Mouse (Mus musculus) heart, embryonic 14.5 days (tissue): ENCODE results near the gene Tmem81. TPM values are rescaled to one million over a fixed set of nuclear protein-coding genes. Genes with fewer than 3 reads are reported as not detected.

Experiments used
- ATAC-seq: fragments of 200-750 bp; cut with Nextera tagmentation; 2 replicates; pipeline ENCODE4 v1.8.0; 2017; ENCODE audit warnings: low read depth, moderate TSS enrichment; ENCODE audit not compliant: insufficient number of reproducible peaks, insufficient read depth, low FRiP score
- H3K27ac ChIP-seq, 2 experiments: fragments of 200-500 bp in 1 of 2; fragments of 300-500 bp in 1 of 2; sonication (generic) in 1 of 2; replicated peaks in 1 of 2; 2 replicates each; pipeline ENCODE4 v1.5.1; 2012 to 2014; ENCODE audit warnings: low read depth in 2 of 2, low read length in 2 of 2, control low read depth in 1 of 2, mild to moderate bottlenecking in 1 of 2, mixed read lengths in 1 of 2; ENCODE audit not compliant: control insufficient read depth in 1 of 2, insufficient read depth in 1 of 2
- H3K27me3 ChIP-seq: fragments of 300-500 bp; sonication (generic); 2 replicates; pipeline ENCODE4 v1.6.1; 2014; ENCODE audit warnings: mild to moderate bottlenecking, low read length, control low read depth; ENCODE audit not compliant: control insufficient read depth, insufficient read depth
- H3K36me3 ChIP-seq: fragments of 300-500 bp; sonication (generic); 2 replicates; pipeline ENCODE4 v1.6.1; 2014; ENCODE audit warnings: mild to moderate bottlenecking, control low read depth, low read length, mixed read lengths; ENCODE audit not compliant: control insufficient read depth, insufficient read depth
- H3K4me1 ChIP-seq, 2 experiments: fragments of 200-500 bp in 1 of 2; fragments of 300-500 bp in 1 of 2; sonication (generic) in 1 of 2; 2 replicates each; pipeline ENCODE4 v1.6.1; 2012 to 2014; ENCODE audit warnings: low read length in 2 of 2, control low read depth in 1 of 2, mixed read lengths in 1 of 2; ENCODE audit not compliant: control insufficient read depth in 2 of 2, insufficient read depth in 2 of 2
- H3K4me2 ChIP-seq: fragments of 300-500 bp; sonication (generic); 2 replicates; pipeline ENCODE4 v1.6.1; 2014; ENCODE audit warnings: mild to moderate bottlenecking, low read length
- H3K4me3 ChIP-seq, 2 experiments: fragments of 200-500 bp in 1 of 2; fragments of 300-500 bp in 1 of 2; sonication (generic) in 1 of 2; 2 replicates each; pipeline ENCODE4 v1.5.1; 2012 to 2014; ENCODE audit warnings: low read length in 2 of 2, mild to moderate bottlenecking in 2 of 2, control low read depth in 1 of 2, low read depth in 1 of 2, moderate library complexity in 1 of 2; ENCODE audit not compliant: control insufficient read depth in 1 of 2, insufficient read depth in 1 of 2
- H3K9ac ChIP-seq: fragments of 300-500 bp; sonication (generic); 2 replicates; pipeline ENCODE4 v1.6.1; 2014; ENCODE audit warnings: mild to moderate bottlenecking, low read length
- H3K9me3 ChIP-seq: fragments of 300-500 bp; sonication (generic); 2 replicates; pipeline ENCODE4 v1.6.1; 2016; ENCODE audit warnings: low read length, control low read depth; ENCODE audit not compliant: control insufficient read depth
- WGBS: fragments of 180-500 bp; shearing (Covaris S2); extraction: QIAGEN DNeasy Blood & Tissue Kit; methylation state at CpG from one replicate; pipeline ENCODE4 v1.1.7; 2014; 5-methylcytosine and 5-hydroxymethylcytosine counted together
- polyA plus RNA-seq: library from polyadenylated mRNA; unstranded; fragments of >200 nt; fragmentation: Nextera tagmentation; extraction: Ambion mirVana; gene quantifications from 2 replicates; pipeline ENCODE4 v1.2.1, GENCODE M21; 2014

Gene Tmem81
- polyA plus RNA-seq, 1 experiment from 2014 or later = 1.1 TPM

DNA sequence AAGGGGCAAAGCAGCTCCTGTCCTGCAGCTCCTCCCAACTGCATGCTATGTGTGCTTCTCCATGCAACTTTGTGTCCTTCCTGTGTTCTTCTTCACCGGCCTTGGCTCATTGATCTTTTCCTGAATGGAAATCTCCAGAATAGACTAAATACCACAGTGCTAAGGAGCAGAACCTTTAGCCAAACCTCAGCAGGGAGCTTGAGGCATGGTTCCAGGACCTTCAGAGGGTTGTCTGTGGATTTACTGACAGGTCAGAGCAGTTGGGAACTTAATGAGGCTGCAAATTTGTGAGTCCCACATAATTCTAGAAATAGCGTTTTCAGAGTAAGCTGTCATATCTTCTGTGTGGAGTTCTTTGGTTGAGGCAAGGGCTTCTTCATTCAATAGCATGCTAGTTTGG lies 5.5 kb upstream of the Tmem81 start:
- 86% methylated on average over 2 of the region's 2 CpGs for WGBS
- no peaks in the 10 kb centered on the region for H3K27me3 ChIP-seq
- H3K9me3 ChIP-seq = no peaks in the 10 kb centered on the region
- H3K27ac ChIP-seq = no peak overlapping the region
- no peak overlapping the region for H3K4me2 ChIP-seq
- no peak overlapping the region for H3K4me3 ChIP-seq
- H3K4me1 ChIP-seq = no peaks in the 10 kb centered on the region
- H3K36me3 ChIP-seq = peaks cover 98% of the 10 kb centered on the region
- no peak for ATAC-seq
- no peak overlapping the region for H3K9ac ChIP-seq

DNA sequence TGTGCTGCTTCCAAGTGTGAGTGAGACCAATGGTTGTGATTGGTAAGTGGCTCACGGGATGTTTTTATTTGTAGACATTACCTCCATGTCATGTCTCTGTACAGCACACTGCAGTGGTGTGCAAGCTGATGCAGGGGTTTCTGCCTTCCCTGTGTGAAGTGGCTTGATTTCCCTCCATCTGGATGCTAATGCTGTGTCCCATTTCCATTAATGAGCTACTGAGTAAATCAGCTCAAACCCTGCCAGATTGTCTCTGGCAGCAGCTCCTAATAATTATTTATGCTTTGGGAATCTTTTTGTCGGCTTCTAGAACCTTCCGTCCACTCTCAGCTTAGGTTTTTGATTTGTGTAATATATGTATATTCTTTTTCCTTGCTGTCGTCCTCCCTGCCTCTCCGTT lies 875 bp upstream of the Tmem81 start:
- Histone ChIP-seq H3K4me3 (no peak overlapping the region), H3K4me2 (no peak overlapping the region), H3K9me3 (no peaks in the 10 kb centered on the region), H3K9ac (no peak overlapping the region), H3K36me3 (peaks cover 81% of the 10 kb centered on the region), H3K27ac (no peak overlapping the region), H3K4me1 (no peaks in the 10 kb centered on the region), H3K27me3 (no peaks in the 10 kb centered on the region)
- no peak for ATAC-seq
- 90% methylated on average over 5 of the region's 5 CpGs for WGBS

DNA sequence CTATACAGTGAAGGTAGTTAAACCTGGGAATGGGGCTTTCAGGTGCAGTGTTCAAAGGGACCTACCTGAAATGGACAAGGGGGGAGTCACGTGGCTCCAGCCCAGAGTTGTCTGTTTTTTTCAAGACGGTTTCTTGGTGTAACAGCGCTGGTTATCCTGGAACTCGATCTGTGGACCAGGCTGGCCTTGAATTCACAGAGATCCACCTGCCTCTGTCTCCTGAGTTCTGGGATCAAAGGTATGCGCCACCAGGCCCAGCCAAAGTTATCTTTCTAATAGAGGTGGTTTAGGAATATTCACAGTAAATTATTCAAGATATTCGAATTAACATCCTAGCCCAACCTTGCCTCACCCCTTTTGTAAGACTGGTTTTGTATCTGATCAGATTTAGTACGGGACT lies 626 bp downstream of the Tmem81 start:
- 92% methylated on average over 7 of the region's 7 CpGs for WGBS
- no peak overlapping the region for H3K4me3 ChIP-seq
- H3K36me3 ChIP-seq = peaks cover 66% of the 10 kb centered on the region
- no peaks in the 10 kb centered on the region for H3K27me3 ChIP-seq
- H3K27ac ChIP-seq = no peak overlapping the region
- H3K4me2 ChIP-seq = no peak overlapping the region
- no peaks in the 10 kb centered on the region for H3K9me3 ChIP-seq
- no peaks in the 10 kb centered on the region for H3K4me1 ChIP-seq
- no peak for ATAC-seq
- H3K9ac ChIP-seq = no peak overlapping the region

DNA sequence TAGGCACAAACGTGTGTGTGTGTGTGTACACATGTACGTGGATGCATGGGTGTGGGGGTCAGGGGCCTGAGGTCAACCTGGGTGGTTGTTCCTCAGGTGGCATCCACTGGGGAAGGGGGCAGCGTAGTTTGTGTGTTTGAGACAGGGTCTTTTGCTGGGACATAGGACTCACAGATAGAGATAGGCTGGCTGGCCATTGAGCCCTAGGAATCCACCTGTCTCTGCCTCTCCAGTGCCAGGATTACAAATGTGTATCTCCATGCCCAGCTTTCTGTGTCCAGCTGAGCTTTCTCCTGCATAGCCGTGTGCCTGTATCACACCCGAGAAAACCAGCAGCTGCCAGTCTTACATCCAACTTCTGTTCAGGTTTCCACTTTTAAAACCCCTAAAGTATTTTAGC lies 3.7 kb downstream of the Tmem81 start:
- H3K27me3 ChIP-seq = 0 out of 2 replicates have a peak, but pooled peaks cover 9% of the 10 kb centered on the region
- peaks cover 35% of the 10 kb centered on the region for H3K36me3 ChIP-seq
- H3K27ac ChIP-seq = no peak overlapping the region
- H3K9me3 ChIP-seq = no peaks in the 10 kb centered on the region
- ATAC-seq = no peak
- no peak overlapping the region for H3K4me3 ChIP-seq
- no peaks in the 10 kb centered on the region for H3K4me1 ChIP-seq
- H3K4me2 ChIP-seq = no peak overlapping the region
- 88% methylated on average over 5 of the region's 5 CpGs for WGBS
- no peak overlapping the region for H3K9ac ChIP-seq

DNA sequence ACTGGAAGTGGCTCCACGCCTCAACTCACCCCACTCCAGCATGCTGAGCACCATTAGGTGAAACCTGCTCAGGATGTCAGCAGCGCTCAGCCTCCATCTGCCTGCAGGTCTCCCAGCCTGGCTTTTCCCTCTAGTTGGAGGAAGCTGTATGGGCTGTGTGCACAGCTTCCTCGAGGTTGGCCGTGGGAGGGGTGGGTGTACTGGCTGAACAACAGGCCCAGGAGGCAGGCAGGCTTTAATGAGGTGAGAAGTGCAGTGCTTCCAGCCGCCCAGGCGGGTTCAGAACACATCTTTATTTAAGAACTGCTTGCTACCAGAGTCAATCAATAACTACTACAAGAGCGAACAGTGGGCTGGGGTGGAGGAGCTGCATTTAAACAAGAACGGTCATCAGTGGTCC lies 5.5 kb downstream of the Tmem81 start:
- Histone ChIP-seq H3K9ac (no peak overlapping the region), H3K36me3 (peaks cover 18% of the 10 kb centered on the region), H3K4me3 (no peak overlapping the region), H3K4me2 (no peak overlapping the region), H3K27me3 (0 out of 2 replicates have a peak, but pooled peaks cover 9% of the 10 kb centered on the region), H3K27ac (no peak overlapping the region), H3K9me3 (no peaks in the 10 kb centered on the region), H3K4me1 (no peaks in the 10 kb centered on the region)
- no peak for ATAC-seq
- 49% methylated on average over 8 of the region's 8 CpGs for WGBS

DNA sequence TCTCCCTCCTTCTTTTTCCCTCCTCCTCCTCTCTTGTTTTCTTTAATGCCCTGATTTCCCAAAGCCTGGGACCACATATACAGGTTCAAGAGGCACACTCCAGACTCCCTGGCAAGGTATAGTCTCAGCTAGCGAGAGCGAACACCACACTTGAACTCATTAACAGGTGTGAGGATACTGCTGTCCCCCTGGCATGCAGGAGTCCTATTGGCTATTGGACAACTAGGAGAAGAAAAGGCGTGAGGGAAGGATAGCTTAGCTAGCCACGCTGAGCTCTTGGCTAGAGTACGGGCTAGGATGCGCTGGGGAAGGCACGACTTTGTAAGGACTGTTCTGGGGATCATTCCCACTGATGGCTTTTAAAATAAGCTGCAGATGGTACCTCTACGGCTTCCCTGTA lies 6.1 kb downstream of the Tmem81 start:
- H3K4me1 ChIP-seq = no peaks in the 10 kb centered on the region
- no peak overlapping the region for H3K4me3 ChIP-seq
- H3K4me2 ChIP-seq = no peak overlapping the region
- no peak overlapping the region for H3K27ac ChIP-seq
- H3K36me3 ChIP-seq = peaks cover 12% of the 10 kb centered on the region
- H3K9me3 ChIP-seq = no peaks in the 10 kb centered on the region
- no peak for ATAC-seq
- 63% methylated on average over 8 of the region's 8 CpGs for WGBS
- 0 out of 2 replicates have a peak, but pooled peaks cover 9% of the 10 kb centered on the region for H3K27me3 ChIP-seq
- no peak overlapping the region for H3K9ac ChIP-seq

DNA sequence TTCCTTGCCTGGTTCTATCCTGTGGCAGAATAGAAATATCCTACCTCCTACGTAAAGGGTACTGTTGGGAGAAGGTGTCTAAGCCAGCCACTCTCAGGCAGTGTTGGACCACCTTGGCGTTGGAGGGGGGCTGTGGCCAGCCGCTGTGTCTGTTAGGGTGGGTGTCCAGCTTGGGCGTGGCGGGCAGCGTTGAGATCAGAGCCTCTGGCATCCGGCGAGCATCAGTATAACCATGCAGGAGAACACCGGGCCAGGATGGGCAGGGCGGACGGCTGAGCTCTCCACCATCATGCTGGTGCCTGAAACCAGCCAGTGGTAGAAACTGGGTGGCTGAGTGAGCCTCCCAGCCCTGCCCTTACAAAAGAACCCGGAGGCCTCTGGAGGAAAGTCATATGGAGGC lies 9.3 kb downstream of the Tmem81 start:
- Histone ChIP-seq H3K27ac (no peak overlapping the region), H3K4me2 (no peak overlapping the region), H3K27me3 (0 out of 2 replicates have a peak, but pooled peaks cover 9% of the 10 kb centered on the region), H3K9me3 (no peaks in the 10 kb centered on the region), H3K4me3 (no peak overlapping the region), H3K36me3 (no peaks in the 10 kb centered on the region; the same call in 1 of the 2 replicates), H3K9ac (no peak overlapping the region), H3K4me1 (no peaks in the 10 kb centered on the region)
- 84% methylated on average over 12 of the region's 12 CpGs for WGBS
- no peak for ATAC-seq

DNA sequence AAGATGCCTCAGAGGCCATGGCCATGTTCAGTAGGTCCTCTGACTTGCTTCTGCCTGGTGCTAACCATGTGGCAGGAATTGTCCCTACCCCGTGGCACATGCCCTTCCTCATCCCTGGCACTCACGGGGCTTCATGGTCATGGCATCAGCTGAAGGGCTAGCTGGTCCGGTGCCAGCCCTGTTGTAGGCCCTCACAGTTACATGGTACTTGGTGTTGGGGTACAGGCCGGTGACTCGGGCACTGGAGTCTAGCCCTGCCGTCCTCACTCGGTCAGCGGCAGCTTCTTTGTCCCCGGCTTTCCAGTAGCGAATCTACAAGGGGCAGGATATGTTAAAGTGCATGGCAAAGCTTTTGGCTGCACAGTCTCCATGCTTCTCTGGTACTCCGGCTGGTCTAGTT lies 10.7 kb downstream of the Tmem81 start:
- Histone ChIP-seq H3K36me3 (no peaks in the 10 kb centered on the region), H3K27ac (no peak overlapping the region), H3K4me2 (no peak overlapping the region), H3K9me3 (no peaks in the 10 kb centered on the region), H3K27me3 (0 out of 2 replicates have a peak, but pooled peaks cover 9% of the 10 kb centered on the region), H3K4me1 (no peaks in the 10 kb centered on the region), H3K4me3 (no peak overlapping the region), H3K9ac (no peak overlapping the region)
- WGBS = 84% methylated on average over 11 of the region's 11 CpGs
- ATAC-seq = no peak
